21 mouse cellular contexts compared by ENCODE assay signal in genomic region chr8:120797019-120797727, GRCm38 (mm10).
DNase-seq lines count a peak whose midpoint lies in the region; ATAC-seq and TF ChIP-seq lines count a peak whose summit lies in the region.
"Had no signal": no experiment of that assay in that cellular context is flagged by ENCODE, and none has a peak within 500 bp of the region (broad histone marks: within the 10 kb centered on the region; RNA-seq: fewer than 3 reads in every experiment).

No protein-coding gene starts in this region.

- no peaks in the 10 kb centered on the region for H3K79me2 ChIP-seq in CH12.LX (replicated peaks; ENCODE audit: control insufficient read depth, extremely low read depth, insufficient read depth, poor library complexity, severe bottlenecking)

- H3K36me3 ChIP-seq in kidney, embryonic 16.5 days (ENCODE audit: insufficient read depth, low read length), result no peaks in the 10 kb centered on the region
- no peaks in the 10 kb centered on the region for H3K36me3 ChIP-seq in thymus, adult 2 months (ENCODE audit: control insufficient read depth, insufficient read depth, low read length)
- no peaks in the 10 kb centered on the region for H3K36me3 ChIP-seq in CH12.LX (replicated peaks in 1 of 2; ENCODE audit: control insufficient read depth in 1 of 2, insufficient read depth in 1 of 2, low read length in 1 of 2)
- H3K36me3 ChIP-seq: embryonic facial prominence, embryonic 10.5 days; embryonic facial prominence, embryonic 15.5 days; heart, embryonic 10.5 days; heart, embryonic 15.5 days; hindbrain, embryonic 12.5 days; limb, embryonic 13.5 days; lung, embryonic 15.5 days; midbrain, embryonic 12.5 days had no signal

- peaks cover 11% of the 10 kb centered on the region for H3K27me3 ChIP-seq in kidney, embryonic 16.5 days (ENCODE audit: insufficient read depth, low read length)
- no peaks in the 10 kb centered on the region for H3K27me3 ChIP-seq in thymus, adult 2 months (ENCODE audit: control insufficient read depth, insufficient read depth, low read length)
- H3K27me3 ChIP-seq in CH12.LX (replicated peaks), result peaks cover 17% of the 10 kb centered on the region

- H3K9me3 ChIP-seq in kidney, embryonic 16.5 days (ENCODE audit: low read length), result no peaks in the 10 kb centered on the region
- H3K9me3 ChIP-seq in CH12.LX (replicated peaks; ENCODE audit: low read length), result no peaks in the 10 kb centered on the region
- H3K9me3 ChIP-seq: embryonic facial prominence, embryonic 10.5 days; embryonic facial prominence, embryonic 15.5 days; forebrain, embryonic 13.5 days; heart, embryonic 10.5 days; heart, embryonic 15.5 days; hindbrain, embryonic 12.5 days; limb, embryonic 13.5 days; lung, embryonic 15.5 days; midbrain, embryonic 12.5 days had no signal

- TF ChIP-seq CTCF in thymus, adult 2 months (IDR thresholded peaks at IDR 0.05; ENCODE audit: borderline replicate concordance, control insufficient read depth, extremely low read depth, insufficient read depth, low read length, poor library complexity), result no peak
- TF ChIP-seq CTCF in CH12.LX (conservative IDR thresholded peaks at IDR 0.05 in 1 of 2, IDR thresholded peaks at IDR 0.05 in 1 of 2; ENCODE audit: low read depth in 2 of 2, low read length in 2 of 2), result 0 out of 4 replicates have a peak, but pooled peaks of 1 of the 2 experiments have one; percentile 4

- no peak for DNase-seq in kidney, postnatal 25 days
- peak; percentile 16 for DNase-seq in thymus, adult 2 months
- DNase-seq in thymus, adult 18-20 months, result no peak
- peak; percentile 37 for DNase-seq in CH12.LX (ENCODE audit: extremely low read depth)
- DNase-seq in spleen, postnatal 36 days (ENCODE audit: low spot score in 2 of 2), result peak; percentile 67 to 70
- DNase-seq in yolk sac, embryonic 10.5 days (ENCODE audit: low spot score), result no peak
- DNase-seq in frontal cortex, postnatal 25 days (ENCODE audit: low spot score in 2 of 2), result no peak

- WGBS in kidney, embryonic 16.5 days, result 81% methylated on average over 9 of the region's 9 CpGs
- 44% methylated on average over 9 of the region's 9 CpGs for WGBS in thymus, adult 2 months

- H3K4me3 ChIP-seq in kidney, embryonic 16.5 days (ENCODE audit: low read length), result no peak overlapping the region
- no peak overlapping the region for H3K4me3 ChIP-seq in thymus, adult 2 months (ENCODE audit: control insufficient read depth, insufficient read depth, low read length)
- peak overlapping the region in 1 of 3 experiments; percentile 35 for H3K4me3 ChIP-seq in CH12.LX (replicated peaks in 1 of 3; ENCODE audit: low read depth in 2 of 3, low read length in 2 of 3, poor library complexity in 1 of 3)
- H3K4me3 ChIP-seq: embryonic facial prominence, embryonic 10.5 days; embryonic facial prominence, embryonic 15.5 days; forebrain, embryonic 13.5 days; heart, embryonic 10.5 days; heart, embryonic 15.5 days; hindbrain, embryonic 12.5 days; layer of hippocampus, adult 2 months; limb, embryonic 13.5 days; lung, embryonic 15.5 days; midbrain, embryonic 12.5 days; myocyte had no signal

- in situ Hi-C loops in CH12.LX (cut with MboI; ENCODE audit: low pct_ligation_motif_present, low pct_unique_long_range_greater_than_20kb, low sequenced_read_pairs), result no loop called here

- H3K4me1 ChIP-seq in kidney, embryonic 16.5 days (ENCODE audit: insufficient read depth, low read length), result no peaks in the 10 kb centered on the region
- peaks cover 22% of the 10 kb centered on the region for H3K4me1 ChIP-seq in thymus, adult 2 months (replicated peaks; ENCODE audit: control insufficient read depth, insufficient read depth, low read length)
- H3K4me1 ChIP-seq in CH12.LX (ENCODE audit: control insufficient read depth in 1 of 2, insufficient read depth in 2 of 2), result peaks cover 23 to 56% of the 10 kb centered on the region in 2 experiments
- H3K4me1 ChIP-seq: embryonic facial prominence, embryonic 15.5 days; hindbrain, embryonic 12.5 days; lung, embryonic 15.5 days; midbrain, embryonic 12.5 days had no signal

- TF ChIP-seq POLR2A in thymus, adult 2 months (IDR thresholded peaks at IDR 0.05; ENCODE audit: control insufficient read depth, extremely low read depth, insufficient read depth, low read length, poor library complexity), result no peak
- TF ChIP-seq POLR2A in CH12.LX (IDR thresholded peaks at IDR 0.05; ENCODE audit: low read depth, low read length), result no peak

- dilution Hi-C loops in CH12.LX (cut with MboI; ENCODE audit: extremely low pct_ligation_motif_present, extremely low pct_unique_long_range_greater_than_20kb, low sequenced_read_pairs), result no loop called here

- peak; percentile 75 for TF ChIP-seq EP300 in CH12.LX (IDR thresholded peaks at IDR 0.05; ENCODE audit: low read length)

- H3K27ac ChIP-seq in kidney, embryonic 16.5 days (ENCODE audit: low read length), result no peak overlapping the region
- no peak overlapping the region for H3K27ac ChIP-seq in thymus, adult 2 months (ENCODE audit: control insufficient read depth, insufficient read depth, low read length)
- no peak overlapping the region; the same call in 1 of the 2 replicates for H3K27ac ChIP-seq in CH12.LX (ENCODE audit: insufficient read depth, low read depth)
- H3K27ac ChIP-seq: embryonic facial prominence, embryonic 10.5 days; embryonic facial prominence, embryonic 15.5 days; forebrain, embryonic 13.5 days; heart, embryonic 10.5 days; heart, embryonic 15.5 days; hindbrain, embryonic 12.5 days; hindbrain, postnatal 0 days; layer of hippocampus, adult 2 months; limb, embryonic 13.5 days; lung, embryonic 15.5 days; midbrain, embryonic 12.5 days had no signal

- 0 out of 2 replicates have a peak, but pooled peaks have one; percentile 2 for ATAC-seq in kidney, embryonic 16.5 days (ENCODE audit: low FRiP score, low TSS enrichment)

- H3K4me2 ChIP-seq in kidney, embryonic 16.5 days (replicated peaks; ENCODE audit: low read depth, low read length), result no peak overlapping the region
- H3K4me2 ChIP-seq in CH12.LX (ENCODE audit: insufficient read depth, low read depth, poor library complexity, severe bottlenecking), result 0 out of 2 replicates have a peak overlapping the region, but pooled peaks have one; percentile 5
- H3K4me2 ChIP-seq: embryonic facial prominence, embryonic 15.5 days; forebrain, embryonic 13.5 days; heart, embryonic 15.5 days; hindbrain, embryonic 12.5 days; limb, embryonic 13.5 days; liver, embryonic 11.5 days; lung, embryonic 15.5 days; midbrain, embryonic 12.5 days had no signal

- H3K9ac ChIP-seq in kidney, embryonic 16.5 days (replicated peaks; ENCODE audit: low read length), result no peak overlapping the region
- H3K9ac ChIP-seq in CH12.LX (ENCODE audit: insufficient read depth, low read depth), result no peak overlapping the region
- H3K9ac ChIP-seq: embryonic facial prominence, embryonic 15.5 days; forebrain, embryonic 13.5 days; heart, embryonic 15.5 days; hindbrain, embryonic 12.5 days; limb, embryonic 13.5 days; lung, embryonic 15.5 days; midbrain, embryonic 12.5 days had no signal

- TF ChIP-seq RAD21 in CH12.LX (IDR thresholded peaks at IDR 0.05; ENCODE audit: low read depth, low read length), result no peak

TF ChIP-seq in CH12.LX, 34 proteins besides CTCF, POLR2A, EP300 and RAD21:
- no peak for TF ChIP-seq POLR2AphosphoS2 (IDR thresholded peaks at IDR 0.05; ENCODE audit: low read depth, low read length)
- TF ChIP-seq UBTF (IDR thresholded peaks at IDR 0.05; ENCODE audit: low read depth, low read length), result 0 out of 2 replicates have a peak, but pooled peaks have one; percentile 59
- TF ChIP-seq TBP (conservative IDR thresholded peaks at IDR 0.05; ENCODE audit: low read depth, low read length), result 0 out of 2 replicates have a peak, but pooled peaks have one; percentile 35
- no peak for TF ChIP-seq SIN3A (IDR thresholded peaks at IDR 0.05; ENCODE audit: low read length)
- no peak for TF ChIP-seq ELF1 (IDR thresholded peaks at IDR 0.05; ENCODE audit: low read depth, low read length)
- peak; percentile 76 for TF ChIP-seq ETS1 (conservative IDR thresholded peaks at IDR 0.05; ENCODE audit: low read depth, low read length)
- peak; percentile 66; the same call in 1 of the 2 replicates for TF ChIP-seq MYC (IDR thresholded peaks at IDR 0.05; ENCODE audit: low read depth, low read length)
- peak; percentile 95 for TF ChIP-seq TCF12 (IDR thresholded peaks at IDR 0.05; ENCODE audit: low read depth, low read length)
- peak; percentile 64; the same call in 1 of the 2 replicates for TF ChIP-seq MXI1 (IDR thresholded peaks at IDR 0.05; ENCODE audit: low read depth, low read length)
- no peak for TF ChIP-seq MAFK (IDR thresholded peaks at IDR 0.05; ENCODE audit: insufficient replicate concordance, low read length)
- 0 out of 2 replicates have a peak, but pooled peaks have one; percentile 46 for TF ChIP-seq MAZ (IDR thresholded peaks at IDR 0.05; ENCODE audit: low read depth, low read length)
- no peak for TF ChIP-seq JUN (IDR thresholded peaks at IDR 0.05; ENCODE audit: insufficient read depth, low read depth, low read length)
- no peak for TF ChIP-seq ZC3H11A (IDR thresholded peaks at IDR 0.05; ENCODE audit: low read depth, low read length)
- TF ChIP-seq MEF2A (IDR thresholded peaks at IDR 0.05; ENCODE audit: borderline replicate concordance, low read depth, low read length), result peak; percentile 75
- no peak for TF ChIP-seq KAT2A (IDR thresholded peaks at IDR 0.05; ENCODE audit: insufficient replicate concordance, low read length)
- no peak for TF ChIP-seq PAX5 (IDR thresholded peaks at IDR 0.05; ENCODE audit: low read length)
- TF ChIP-seq MAX (IDR thresholded peaks at IDR 0.05; ENCODE audit: low read length), result peak; percentile 91
- TF ChIP-seq IRF4 (IDR thresholded peaks at IDR 0.05; ENCODE audit: low read depth, low read length), result peak; percentile 71
- peak; percentile 98 for TF ChIP-seq ZKSCAN1 (IDR thresholded peaks at IDR 0.05; ENCODE audit: borderline replicate concordance, low read depth, low read length)
- TF ChIP-seq BHLHE40 (IDR thresholded peaks at IDR 0.05; ENCODE audit: low read depth, low read length), result peak; percentile 96
- no peak for TF ChIP-seq JUND (conservative IDR thresholded peaks at IDR 0.05; ENCODE audit: low read depth, low read length)
- TF ChIP-seq NELFE (IDR thresholded peaks at IDR 0.05; ENCODE audit: low read depth, low read length), result no peak
- TF ChIP-seq CHD2 (IDR thresholded peaks at IDR 0.05; ENCODE audit: low read length), result no peak

Comparison
In these comparisons a context has a peak if more than half of its experiments do, and no peak if none do; other contexts are left out.
1. DNase-seq: peak in thymus, adult 2 months (single experiment), CH12.LX (single experiment) and spleen, postnatal 36 days (2 of 2); none in kidney, postnatal 25 days (0 of 2), thymus, adult 18-20 months (0 of 2), yolk sac, embryonic 10.5 days (single experiment) and frontal cortex, postnatal 25 days (0 of 2).